Mouse (Mus musculus): ENCODE measurements around the gene Prkab1. TPM values are rescaled to one million over a fixed set of nuclear protein-coding genes. Genes with fewer than 3 reads are reported as not detected.

Gene Prkab1
- polyA plus RNA-seq, 1 experiment from 2014 or later = 50.1 TPM

GRCm38 (mm10) chr5:115982671-115983373, 41.5 kb downstream of the Prkab1 start:
- H3K4me2 ChIP-seq = no peak overlapping the region
- H3K9ac ChIP-seq (ENCODE audit: low read depth, low read length) = no peak overlapping the region
- no peaks in the 10 kb centered on the region for H3K4me1 ChIP-seq (ENCODE audit: control insufficient read depth, insufficient read depth, low read length)
- peaks cover 17% of the 10 kb centered on the region for H3K36me3 ChIP-seq (ENCODE audit: control insufficient read depth, insufficient read depth, low read length)
- no peaks in the 10 kb centered on the region for H3K27me3 ChIP-seq (ENCODE audit: control insufficient read depth, insufficient read depth, low read length)
- no peak for ATAC-seq (replicated peaks; ENCODE audit: insufficient number of reproducible peaks, low FRiP score, low TSS enrichment)
- 89% methylated on average over 7 of the region's 7 CpGs for WGBS (ENCODE audit: insufficient replicate concordance)
- H3K27ac ChIP-seq (ENCODE audit: low read depth, low read length) = no peak overlapping the region
- H3K4me3 ChIP-seq (ENCODE audit: low read depth, low read length) = no peak overlapping the region
- no peaks in the 10 kb centered on the region for H3K9me3 ChIP-seq (replicated peaks; ENCODE audit: control insufficient read depth, low read length)

GRCm38 (mm10) chr5:115980537-115980936, 43.8 kb downstream of the Prkab1 start:
- no peak for ATAC-seq (replicated peaks; ENCODE audit: insufficient number of reproducible peaks, low FRiP score, low TSS enrichment)
- Histone ChIP-seq H3K27me3 (ENCODE audit: control insufficient read depth, insufficient read depth, low read length) (no peaks in the 10 kb centered on the region), H3K9ac (ENCODE audit: low read depth, low read length) (no peak overlapping the region), H3K9me3 (replicated peaks; ENCODE audit: control insufficient read depth, low read length) (no peaks in the 10 kb centered on the region), H3K36me3 (ENCODE audit: control insufficient read depth, insufficient read depth, low read length) (peaks cover 11% of the 10 kb centered on the region; the same call in 1 of the 2 replicates), H3K27ac (ENCODE audit: low read depth, low read length) (no peak overlapping the region), H3K4me2 (no peak overlapping the region), H3K4me1 (ENCODE audit: control insufficient read depth, insufficient read depth, low read length) (peaks cover 3% of the 10 kb centered on the region; the same call in 1 of the 2 replicates), H3K4me3 (ENCODE audit: low read depth, low read length) (no peak overlapping the region)
- 90% methylated on average over 9 of the region's 9 CpGs for WGBS (ENCODE audit: insufficient replicate concordance)

DNA sequence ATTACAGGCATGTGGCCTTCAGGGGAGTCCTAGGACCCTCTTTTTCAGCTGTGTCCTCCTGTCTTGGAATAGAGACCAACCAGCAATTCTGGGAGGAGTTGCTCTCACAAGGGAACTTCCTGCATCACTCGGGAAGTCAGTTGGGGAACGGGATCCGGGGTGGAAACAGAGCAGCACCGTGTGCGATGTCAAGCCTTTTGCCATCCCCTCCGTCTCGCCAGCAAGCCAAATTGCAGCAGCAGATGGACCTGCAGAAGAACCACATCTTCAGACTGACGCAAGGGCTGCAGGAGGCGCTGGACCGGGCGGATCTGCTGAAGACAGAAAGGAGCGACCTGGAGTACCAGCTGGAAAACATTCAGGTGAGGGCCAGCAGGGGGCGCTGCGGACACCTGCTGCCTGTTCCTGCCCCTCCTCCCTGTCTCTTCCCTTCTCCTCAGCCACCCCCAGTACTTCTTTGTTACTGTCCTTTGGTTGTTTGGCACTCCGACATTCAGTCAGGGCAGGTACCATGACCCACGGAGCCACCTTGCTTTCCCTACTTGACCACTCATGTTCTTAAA, 45.1 kb downstream of the Prkab1 start:
- no peak overlapping the region for H3K9ac ChIP-seq (ENCODE audit: low read depth, low read length)
- WGBS (ENCODE audit: insufficient replicate concordance) = 57% methylated on average over 16 of the region's 16 CpGs
- H3K36me3 ChIP-seq (ENCODE audit: control insufficient read depth, insufficient read depth, low read length) = peaks cover 13% of the 10 kb centered on the region; the same call in 1 of the 2 replicates
- peaks cover 3% of the 10 kb centered on the region; the same call in 1 of the 2 replicates for H3K4me1 ChIP-seq (ENCODE audit: control insufficient read depth, insufficient read depth, low read length)
- H3K27me3 ChIP-seq (ENCODE audit: control insufficient read depth, insufficient read depth, low read length) = no peaks in the 10 kb centered on the region
- no peak for ATAC-seq (replicated peaks; ENCODE audit: insufficient number of reproducible peaks, low FRiP score, low TSS enrichment)
- H3K27ac ChIP-seq (ENCODE audit: low read depth, low read length) = no peak overlapping the region
- H3K4me3 ChIP-seq (ENCODE audit: low read depth, low read length) = no peak overlapping the region
- no peaks in the 10 kb centered on the region for H3K9me3 ChIP-seq (replicated peaks; ENCODE audit: control insufficient read depth, low read length)
- H3K4me2 ChIP-seq = no peak overlapping the region

DNA sequence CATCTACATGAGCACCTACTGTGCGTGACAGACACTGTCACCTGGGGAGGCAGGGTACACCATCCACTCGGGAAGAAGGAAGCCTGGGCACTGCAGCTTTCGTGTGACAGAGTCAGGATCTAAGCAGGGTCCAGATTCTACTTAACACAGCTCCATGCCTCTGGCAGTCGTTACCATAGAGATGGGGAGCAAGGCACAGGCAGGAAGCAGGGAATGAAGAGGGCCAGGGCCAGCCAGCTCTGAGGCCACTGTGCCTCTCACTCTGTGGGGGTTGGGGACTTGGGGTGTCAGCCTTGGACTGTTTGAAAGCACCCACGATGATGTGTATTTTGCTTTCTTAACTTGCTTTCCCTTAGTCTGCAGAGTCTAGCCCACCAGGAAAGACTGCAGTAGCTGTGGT, 46.1 kb downstream of the Prkab1 start:
- Histone ChIP-seq H3K4me1 (ENCODE audit: control insufficient read depth, insufficient read depth, low read length) (peaks cover 3% of the 10 kb centered on the region; the same call in 1 of the 2 replicates), H3K36me3 (ENCODE audit: control insufficient read depth, insufficient read depth, low read length) (peaks cover 17% of the 10 kb centered on the region; the same call in 1 of the 2 replicates), H3K4me3 (ENCODE audit: low read depth, low read length) (no peak overlapping the region), H3K9me3 (replicated peaks; ENCODE audit: control insufficient read depth, low read length) (no peaks in the 10 kb centered on the region), H3K4me2 (no peak overlapping the region; the same call in 1 of the 2 replicates), H3K27ac (ENCODE audit: low read depth, low read length) (0 out of 2 replicates have a peak overlapping the region, but pooled peaks have one; percentile 6), H3K27me3 (ENCODE audit: control insufficient read depth, insufficient read depth, low read length) (no peaks in the 10 kb centered on the region), H3K9ac (ENCODE audit: low read depth, low read length) (no peak overlapping the region)
- ATAC-seq (replicated peaks; ENCODE audit: insufficient number of reproducible peaks, low FRiP score, low TSS enrichment) = no peak
- WGBS (ENCODE audit: insufficient replicate concordance) = 62% methylated on average over 5 of the region's 5 CpGs

GRCm38 (mm10) chr5:115977757-115978156, 46.6 kb downstream of the Prkab1 start:
- Histone ChIP-seq H3K4me1 (ENCODE audit: control insufficient read depth, insufficient read depth, low read length) (peaks cover 3% of the 10 kb centered on the region; the same call in 1 of the 2 replicates), H3K36me3 (ENCODE audit: control insufficient read depth, insufficient read depth, low read length) (peaks cover 15% of the 10 kb centered on the region; the same call in 1 of the 2 replicates), H3K27me3 (ENCODE audit: control insufficient read depth, insufficient read depth, low read length) (no peaks in the 10 kb centered on the region), H3K4me2 (no peak overlapping the region; the same call in 1 of the 2 replicates), H3K9ac (ENCODE audit: low read depth, low read length) (no peak overlapping the region), H3K9me3 (replicated peaks; ENCODE audit: control insufficient read depth, low read length) (no peaks in the 10 kb centered on the region), H3K27ac (ENCODE audit: low read depth, low read length) (0 out of 2 replicates have a peak overlapping the region, but pooled peaks have one; percentile 6), H3K4me3 (ENCODE audit: low read depth, low read length) (no peak overlapping the region)
- ATAC-seq (replicated peaks; ENCODE audit: insufficient number of reproducible peaks, low FRiP score, low TSS enrichment) = no peak
- WGBS (ENCODE audit: insufficient replicate concordance) = 73% methylated on average over 10 of the region's 10 CpGs

DNA sequence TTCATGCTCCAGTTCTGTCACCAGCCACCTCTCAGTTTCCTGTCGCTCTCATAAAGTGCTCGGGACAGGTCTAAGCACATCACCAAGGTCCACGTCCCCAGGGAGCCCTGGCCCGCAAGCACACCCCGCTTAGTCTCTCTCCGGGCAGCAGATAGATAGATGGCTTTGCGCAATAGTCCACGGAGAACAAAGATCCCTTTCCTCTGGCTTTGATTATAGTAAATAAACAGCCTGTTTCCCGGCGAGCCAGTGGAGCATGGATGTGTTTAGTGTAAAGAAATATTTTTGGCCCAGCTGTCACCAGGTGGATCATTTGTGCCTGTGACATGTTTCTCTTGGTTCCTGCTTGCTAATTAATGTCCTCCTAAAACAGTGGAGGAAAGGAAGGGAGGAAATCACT, 47.0 kb downstream of the Prkab1 start:
- H3K4me3 ChIP-seq (ENCODE audit: low read depth, low read length) = no peak overlapping the region
- H3K9me3 ChIP-seq (replicated peaks; ENCODE audit: control insufficient read depth, low read length) = no peaks in the 10 kb centered on the region
- H3K27ac ChIP-seq (ENCODE audit: low read depth, low read length) = 0 out of 2 replicates have a peak overlapping the region, but pooled peaks have one; percentile 10
- H3K4me2 ChIP-seq = no peak overlapping the region
- WGBS (ENCODE audit: insufficient replicate concordance) = 73% methylated on average over 10 of the region's 10 CpGs
- no peak overlapping the region for H3K9ac ChIP-seq (ENCODE audit: low read depth, low read length)
- peaks cover 3% of the 10 kb centered on the region; the same call in 1 of the 2 replicates for H3K4me1 ChIP-seq (ENCODE audit: control insufficient read depth, insufficient read depth, low read length)
- no peak for ATAC-seq (replicated peaks; ENCODE audit: insufficient number of reproducible peaks, low FRiP score, low TSS enrichment)
- no peaks in the 10 kb centered on the region for H3K27me3 ChIP-seq (ENCODE audit: control insufficient read depth, insufficient read depth, low read length)
- peaks cover 12% of the 10 kb centered on the region; the same call in 1 of the 2 replicates for H3K36me3 ChIP-seq (ENCODE audit: control insufficient read depth, insufficient read depth, low read length)

DNA sequence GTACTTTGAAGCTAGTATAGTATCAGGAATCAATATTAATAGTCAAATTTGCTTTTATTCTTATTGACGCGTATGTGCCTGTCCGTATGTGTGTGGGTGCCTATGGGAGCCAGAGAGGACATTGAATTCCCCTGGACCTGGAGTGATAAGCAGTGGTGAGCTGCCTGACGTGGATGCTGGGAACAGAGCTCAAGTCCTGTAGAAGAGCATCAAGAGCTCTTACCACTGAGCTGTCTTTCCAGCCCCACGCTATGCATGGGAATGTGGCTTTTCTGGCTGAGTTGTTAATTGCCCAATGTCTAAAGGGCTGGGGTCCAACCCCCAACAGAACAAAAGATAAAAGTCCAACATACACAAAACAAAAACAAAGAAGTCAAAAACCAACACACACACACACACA, 47.9 kb downstream of the Prkab1 start:
- H3K36me3 ChIP-seq (ENCODE audit: control insufficient read depth, insufficient read depth, low read length) = 0 out of 2 replicates have a peak, but pooled peaks cover 8% of the 10 kb centered on the region
- no peak overlapping the region for H3K4me2 ChIP-seq
- 93% methylated on average over 5 of the region's 5 CpGs for WGBS (ENCODE audit: insufficient replicate concordance)
- H3K27me3 ChIP-seq (ENCODE audit: control insufficient read depth, insufficient read depth, low read length) = no peaks in the 10 kb centered on the region
- H3K4me1 ChIP-seq (ENCODE audit: control insufficient read depth, insufficient read depth, low read length) = peaks cover 3% of the 10 kb centered on the region; the same call in 1 of the 2 replicates
- H3K4me3 ChIP-seq (ENCODE audit: low read depth, low read length) = no peak overlapping the region
- H3K27ac ChIP-seq (ENCODE audit: low read depth, low read length) = no peak overlapping the region
- no peak for ATAC-seq (replicated peaks; ENCODE audit: insufficient number of reproducible peaks, low FRiP score, low TSS enrichment)
- no peak overlapping the region for H3K9ac ChIP-seq (ENCODE audit: low read depth, low read length)
- no peaks in the 10 kb centered on the region for H3K9me3 ChIP-seq (replicated peaks; ENCODE audit: control insufficient read depth, low read length)

GRCm38 (mm10) chr5:115975672-115976071, 48.6 kb downstream of the Prkab1 start:
- no peak for ATAC-seq (replicated peaks; ENCODE audit: insufficient number of reproducible peaks, low FRiP score, low TSS enrichment)
- Histone ChIP-seq H3K4me1 (ENCODE audit: control insufficient read depth, insufficient read depth, low read length) (peaks cover 3% of the 10 kb centered on the region; the same call in 1 of the 2 replicates), H3K4me2 (no peak overlapping the region), H3K36me3 (ENCODE audit: control insufficient read depth, insufficient read depth, low read length) (0 out of 2 replicates have a peak, but pooled peaks cover 8% of the 10 kb centered on the region), H3K4me3 (ENCODE audit: low read depth, low read length) (no peak overlapping the region), H3K9ac (ENCODE audit: low read depth, low read length) (no peak overlapping the region), H3K27ac (ENCODE audit: low read depth, low read length) (no peak overlapping the region), H3K9me3 (replicated peaks; ENCODE audit: control insufficient read depth, low read length) (no peaks in the 10 kb centered on the region), H3K27me3 (ENCODE audit: control insufficient read depth, insufficient read depth, low read length) (no peaks in the 10 kb centered on the region)
- 87% methylated on average over 10 of the region's 10 CpGs for WGBS (ENCODE audit: insufficient replicate concordance)
